Mouse (Mus musculus) olfactory bulb, adult 2 months (tissue): ENCODE measurements at regions not wholly inside any gene's neighbourhood (a gene's known extent, or its start where the extent isn't known, plus 50 kb on each side); places are given as distances from the start of the nearest gene placed in this dataset.

Experiments
- CTCF ChIP-seq: fragments of 200-500 bp; IDR thresholded peaks from 2 replicates; pipeline ENCODE4 v1.5.1; 2012; ENCODE audit warnings: low read depth, mild to moderate bottlenecking, low read length, moderate library complexity; ENCODE audit not compliant: insufficient read depth
- POLR2A ChIP-seq: fragments of 200-500 bp; IDR thresholded peaks from 2 replicates; pipeline ENCODE4 v1.6.1; 2012; ENCODE audit warnings: mild to moderate bottlenecking, low read depth, low read length, moderate library complexity; ENCODE audit not compliant: insufficient read depth

GRCm38 (mm10) chr9:47363086-47363485 lies 166.9 kb upstream of the Cadm1 start:
- no peak for TF ChIP-seq POLR2A
- no peak for TF ChIP-seq CTCF
